Mouse (Mus musculus) limb, embryonic 14.5 days (tissue): ENCODE measurements around the gene Tenm2. TPM values are rescaled to one million over a fixed set of nuclear protein-coding genes. Genes with fewer than 3 reads are reported as not detected.

Experiments used
- ATAC-seq: fragments of 200-750 bp; cut with Nextera tagmentation; 2 replicates; pipeline ENCODE4 v1.8.0; 2017; ENCODE audit warnings: low read depth, moderate number of reproducible peaks, moderate TSS enrichment; ENCODE audit not compliant: low FRiP score
- DNase-seq: peaks from one replicate; pipeline ENCODE4 v3.0.0-alpha.2; 2015; ENCODE audit warnings: low spot score
- H3K27ac ChIP-seq: fragments of 300-500 bp; sonication (generic); replicated peaks from 2 replicates; pipeline ENCODE4 v1.5.1; 2014; ENCODE audit warnings: low read depth, mild to moderate bottlenecking, low read length, moderate library complexity, mixed read lengths
- H3K27me3 ChIP-seq: fragments of 300-500 bp; sonication (generic); 2 replicates; pipeline ENCODE4 v1.6.1; 2014; ENCODE audit warnings: low read length, mixed read lengths; ENCODE audit not compliant: control insufficient read depth, insufficient read depth
- H3K36me3 ChIP-seq: fragments of 300-500 bp; sonication (generic); 2 replicates; pipeline ENCODE4 v1.6.1; 2014; ENCODE audit warnings: mild to moderate bottlenecking, low read length, moderate library complexity, mixed read lengths; ENCODE audit not compliant: control insufficient read depth, insufficient read depth
- H3K4me1 ChIP-seq: fragments of 300-500 bp; sonication (generic); 2 replicates; pipeline ENCODE4 v1.6.1; 2014; ENCODE audit warnings: antibody characterized with exemption, low read length, mixed read lengths; ENCODE audit not compliant: control insufficient read depth, insufficient read depth
- H3K4me2 ChIP-seq: fragments of 300-500 bp; sonication (generic); replicated peaks from 2 replicates; pipeline ENCODE4 v1.6.1; 2014; ENCODE audit warnings: low read depth, mild to moderate bottlenecking, low read length, moderate library complexity; ENCODE audit not compliant: severe bottlenecking
- H3K4me3 ChIP-seq: fragments of 300-500 bp; sonication (generic); replicated peaks from 2 replicates; pipeline ENCODE4 v1.5.1; 2014; ENCODE audit warnings: low read length
- H3K9ac ChIP-seq: fragments of 300-500 bp; sonication (generic); 2 replicates; pipeline ENCODE4 v1.6.1; 2014; ENCODE audit warnings: mild to moderate bottlenecking, low read depth, low read length, moderate library complexity; ENCODE audit not compliant: severe bottlenecking
- H3K9me3 ChIP-seq: fragments of 300-500 bp; sonication (generic); 2 replicates; pipeline ENCODE4 v1.6.1; 2016; ENCODE audit warnings: low read length; ENCODE audit not compliant: control insufficient read depth
- POLR2A ChIP-seq: fragments of 200-500 bp; IDR thresholded peaks from 2 replicates; pipeline ENCODE4 v1.8.0; 2012; ENCODE audit warnings: inconsistent platforms, mild to moderate bottlenecking, moderate library complexity, borderline replicate concordance; ENCODE audit not compliant: insufficient read depth, insufficient read length; ENCODE audit errors: extremely low read depth
- WGBS: fragments of 180-500 bp; shearing (Covaris S2); extraction: QIAGEN DNeasy Blood & Tissue Kit; methylation state at CpG from one replicate; pipeline ENCODE4 v1.1.7; 2014; 5-methylcytosine and 5-hydroxymethylcytosine counted together
- polyA plus RNA-seq, 2 experiments: library from polyadenylated mRNA; depleted of rRNA in 1 of 2; stranded (reverse) in 1 of 2; unstranded in 1 of 2; fragments of >200 nt; fragmentation: Nextera tagmentation in 1 of 2; extraction: Ambion mirVana in 1 of 2; gene quantifications; 2 replicates each; pipeline versions ENCODE4 v1.2.1 to v1.2.3; 2012 to 2014

The Tenm2 gene
- polyA plus RNA-seq, 2 experiments: 3.7 to 5.6 TPM

DNA sequence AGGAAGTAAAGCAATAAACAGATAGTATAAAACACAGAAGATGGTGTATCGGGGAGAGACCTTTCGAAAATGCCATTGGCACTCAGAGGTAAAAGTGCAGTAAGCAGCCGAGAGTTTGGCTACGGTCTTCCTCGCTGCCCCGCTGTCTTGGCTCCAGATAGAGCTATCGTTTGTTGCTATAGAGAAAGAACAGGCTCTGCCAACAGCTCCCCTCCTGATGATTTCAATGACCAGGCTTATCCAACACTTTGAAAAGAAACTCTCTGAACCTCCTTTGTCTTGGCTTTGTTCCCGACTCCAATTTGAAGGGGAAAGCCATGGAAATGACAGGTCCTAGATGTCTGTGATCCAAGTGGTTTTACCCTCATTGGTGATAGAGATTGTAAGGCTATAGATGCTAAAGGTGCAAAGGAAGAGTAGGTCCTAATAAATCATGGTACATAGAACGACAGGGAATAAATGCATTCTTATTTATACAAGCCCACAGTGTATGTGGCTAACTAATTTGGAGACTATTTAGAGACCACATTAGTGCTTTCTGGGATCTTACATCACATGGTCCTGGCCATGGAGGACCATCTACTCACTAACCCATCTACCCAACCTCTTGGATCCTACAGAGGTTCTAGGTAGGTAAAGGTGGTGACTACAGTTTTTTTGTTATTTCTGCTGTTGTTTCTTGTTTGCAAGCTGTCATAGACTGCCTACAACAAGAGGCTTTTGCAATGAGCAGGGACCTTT lies 765.8 kb downstream of the Tenm2 start:
- DNase-seq: no peak
- Histone ChIP-seq H3K4me1 (no peaks in the 10 kb centered on the region), H3K4me2 (no peak overlapping the region), H3K9me3 (no peaks in the 10 kb centered on the region), H3K27me3 (no peaks in the 10 kb centered on the region), H3K9ac (no peak overlapping the region), H3K36me3 (no peaks in the 10 kb centered on the region), H3K27ac (no peak overlapping the region), H3K4me3 (no peak overlapping the region)
- no peak for ATAC-seq
- no peak for TF ChIP-seq POLR2A
- WGBS: 79% methylated on average over 9 of the region's 9 CpGs

DNA sequence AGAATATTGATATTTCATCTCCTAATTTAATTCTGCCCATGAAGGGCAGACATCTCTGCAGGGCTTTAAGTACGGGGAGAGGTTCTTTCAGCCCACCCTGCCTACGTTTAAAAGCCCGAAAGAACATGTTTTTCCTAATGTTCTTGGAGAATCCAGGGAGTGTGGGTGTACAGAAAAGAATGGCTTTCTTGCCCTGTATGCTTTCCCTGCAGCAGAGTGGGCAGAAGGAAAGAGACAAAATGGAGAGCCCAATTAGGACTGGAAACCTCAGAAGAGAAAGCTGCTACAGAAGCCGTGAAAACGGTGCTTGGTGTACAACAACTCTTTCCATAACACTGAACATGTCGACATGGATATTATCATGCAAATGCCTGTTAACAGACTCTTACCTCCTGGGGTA lies 777.3 kb downstream of the Tenm2 start:
- DNase-seq: no peak
- no peaks in the 10 kb centered on the region for H3K36me3 ChIP-seq
- H3K27me3 ChIP-seq: no peaks in the 10 kb centered on the region
- H3K9ac ChIP-seq: no peak overlapping the region
- no peaks in the 10 kb centered on the region for H3K4me1 ChIP-seq
- no peak for ATAC-seq
- TF ChIP-seq POLR2A: no peak
- no peak overlapping the region for H3K27ac ChIP-seq
- H3K4me2 ChIP-seq: no peak overlapping the region
- H3K9me3 ChIP-seq: no peaks in the 10 kb centered on the region
- WGBS: 63% methylated on average over 6 of the region's 6 CpGs
- no peak overlapping the region for H3K4me3 ChIP-seq

DNA sequence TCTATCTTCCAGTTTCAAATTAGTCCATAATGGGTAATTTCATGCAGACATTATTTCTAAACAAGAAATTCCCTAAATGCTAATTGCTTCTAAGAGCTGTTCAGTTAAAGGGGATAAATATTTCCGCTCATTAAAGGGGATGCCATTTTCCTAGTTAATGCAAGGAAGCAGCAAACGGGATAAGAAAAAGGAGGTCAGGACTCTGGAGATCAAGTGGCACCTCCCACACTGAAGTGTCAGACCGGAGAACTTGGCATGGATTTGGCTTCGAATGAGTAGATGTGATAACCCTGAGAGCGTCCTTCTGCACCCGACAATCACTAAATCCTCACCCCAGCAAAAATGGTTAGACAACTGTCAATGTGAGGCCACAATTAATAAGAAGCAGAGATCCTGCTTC lies 781.7 kb downstream of the Tenm2 start:
- no peaks in the 10 kb centered on the region for H3K4me1 ChIP-seq
- DNase-seq (no peak), ATAC-seq (no peak)
- no peak overlapping the region for H3K4me3 ChIP-seq
- no peaks in the 10 kb centered on the region for H3K27me3 ChIP-seq
- no peak for TF ChIP-seq POLR2A
- no peaks in the 10 kb centered on the region for H3K36me3 ChIP-seq
- H3K9me3 ChIP-seq: no peaks in the 10 kb centered on the region
- no peak overlapping the region for H3K4me2 ChIP-seq
- no peak overlapping the region for H3K9ac ChIP-seq
- H3K27ac ChIP-seq: no peak overlapping the region
- WGBS: 75% methylated on average over 6 of the region's 6 CpGs

DNA sequence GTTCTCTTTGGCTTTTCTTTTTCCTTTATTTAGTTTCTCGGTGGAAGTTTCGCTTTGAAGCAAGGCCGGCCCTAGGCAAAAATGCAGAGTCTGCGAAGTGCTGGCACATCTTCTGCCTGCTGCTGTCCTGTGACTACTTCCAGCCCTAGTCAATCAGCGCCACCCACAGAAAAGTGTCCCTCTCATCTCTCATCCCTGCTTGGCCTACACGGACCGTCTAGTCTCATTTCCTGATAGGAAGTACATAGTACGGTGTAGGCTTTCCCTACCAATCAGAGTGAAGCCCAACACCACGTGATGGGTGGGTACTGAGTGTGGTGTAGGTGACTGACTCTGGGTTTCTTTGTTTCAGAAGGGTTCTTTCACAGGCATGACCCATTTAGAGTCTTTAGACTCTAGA lies 783.3 kb downstream of the Tenm2 start:
- no peak for DNase-seq
- Histone ChIP-seq H3K9ac (no peak overlapping the region), H3K9me3 (no peaks in the 10 kb centered on the region), H3K4me3 (no peak overlapping the region), H3K27ac (no peak overlapping the region), H3K27me3 (no peaks in the 10 kb centered on the region), H3K36me3 (no peaks in the 10 kb centered on the region), H3K4me2 (no peak overlapping the region), H3K4me1 (no peaks in the 10 kb centered on the region)
- TF ChIP-seq POLR2A: no peak
- no peak for ATAC-seq
- 69% methylated on average over 9 of the region's 9 CpGs for WGBS

DNA sequence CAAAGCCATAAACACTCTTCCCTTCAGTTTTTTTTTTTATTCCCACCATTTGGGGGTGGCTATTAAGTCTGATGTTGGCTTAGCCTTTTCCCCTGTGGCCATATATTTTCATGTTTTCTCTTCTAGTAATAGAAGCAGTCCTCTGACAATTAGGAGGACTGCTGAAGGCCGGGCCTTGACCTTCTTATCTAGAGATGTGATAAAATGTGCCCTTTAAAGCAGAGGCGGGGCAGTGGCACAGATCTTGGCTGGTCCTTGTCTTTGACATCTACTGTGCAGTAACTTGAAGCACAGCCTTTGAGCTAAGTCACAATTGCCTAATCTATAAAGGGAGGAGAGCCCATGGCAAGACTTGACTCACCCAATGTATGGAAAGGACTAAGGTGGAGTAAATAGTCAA lies 789.4 kb downstream of the Tenm2 start:
- no peaks in the 10 kb centered on the region for H3K27me3 ChIP-seq
- no peak overlapping the region for H3K27ac ChIP-seq
- no peaks in the 10 kb centered on the region for H3K36me3 ChIP-seq
- no peak for TF ChIP-seq POLR2A
- ATAC-seq (no peak), DNase-seq (no peak)
- H3K9me3 ChIP-seq: no peaks in the 10 kb centered on the region
- H3K9ac ChIP-seq: no peak overlapping the region
- no peaks in the 10 kb centered on the region for H3K4me1 ChIP-seq
- no peak overlapping the region for H3K4me3 ChIP-seq
- WGBS: 60% methylated on average over 2 of the region's 2 CpGs
- H3K4me2 ChIP-seq: no peak overlapping the region

DNA sequence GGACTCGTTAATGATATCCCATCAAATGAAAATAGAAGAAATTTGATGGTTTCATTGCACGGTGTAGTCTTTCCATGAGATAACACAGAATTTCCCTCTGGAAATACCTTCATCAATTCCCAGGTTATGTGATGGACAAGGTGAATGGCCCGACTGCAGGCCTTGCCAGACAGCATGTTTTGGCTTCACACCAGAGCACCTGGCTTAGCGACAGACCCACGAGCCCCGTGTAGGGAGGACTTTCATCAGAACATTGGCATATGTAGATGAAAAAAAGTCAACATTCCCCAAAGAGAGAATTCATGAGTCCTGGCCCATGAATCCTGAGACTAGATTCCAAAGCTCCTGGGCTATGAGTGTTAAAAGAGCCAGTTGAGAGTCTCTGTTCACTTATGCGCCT lies 791.9 kb downstream of the Tenm2 start:
- no peak for TF ChIP-seq POLR2A
- H3K9ac ChIP-seq: no peak overlapping the region
- no peaks in the 10 kb centered on the region for H3K9me3 ChIP-seq
- no peak overlapping the region for H3K4me3 ChIP-seq
- ATAC-seq (no peak), DNase-seq (no peak)
- no peak overlapping the region for H3K27ac ChIP-seq
- no peaks in the 10 kb centered on the region for H3K4me1 ChIP-seq
- H3K4me2 ChIP-seq: no peak overlapping the region
- no peaks in the 10 kb centered on the region for H3K27me3 ChIP-seq
- 93% methylated on average over 7 of the region's 7 CpGs for WGBS
- H3K36me3 ChIP-seq: no peaks in the 10 kb centered on the region
